Mouse (Mus musculus) cerebellum, adult (tissue): ENCODE data around the gene Rgs13.
A peak's percentile ranks its signal among the peaks of the same experiment; 100 is the strongest.

ENCODE experiments used
- ATAC-seq: cut with Nextera tagmentation; 2 replicates; pipeline ENCODE4 v1.9.2; 2017; ENCODE audit warnings: mild to moderate bottlenecking, moderate library complexity, mixed read lengths; ENCODE audit not compliant: insufficient number of reproducible peaks, low FRiP score, low TSS enrichment

Gene Rgs13

GRCm38 (mm10) chr1:144177166-144177565, at the start of gene Rgs13:
TSS of gene Rgs13 (minus strand) at chr1:144177372.
- ATAC-seq, result no peak

GRCm38 (mm10) chr1:144215230-144215629, 38.1 kb upstream of the Rgs13 start:
- ATAC-seq, result no peak

DNA sequence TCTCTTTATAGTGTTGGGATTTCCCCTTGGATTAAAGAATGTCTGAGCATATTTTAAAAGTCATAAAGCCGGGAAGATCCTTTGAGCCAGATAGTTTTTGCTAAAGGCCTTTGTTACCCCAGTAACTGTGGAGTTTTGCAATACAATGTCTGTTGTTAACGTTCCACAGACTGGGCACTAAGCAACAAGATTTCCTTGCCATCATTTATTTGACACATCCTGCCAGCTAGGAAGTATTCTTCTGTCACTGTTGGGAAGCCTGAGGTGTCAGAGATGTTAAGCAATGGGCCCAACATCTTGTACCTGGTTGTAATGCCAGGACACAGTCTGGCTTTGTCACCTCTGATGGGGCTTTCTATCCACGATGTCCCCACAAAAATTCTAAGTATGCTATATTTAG, 33.7 kb upstream of the Rgs13 start:
- no peak for ATAC-seq

GRCm38 (mm10) chr1:144206281-144207061, 29.3 kb upstream of the Rgs13 start:
- ATAC-seq, result no peak

DNA sequence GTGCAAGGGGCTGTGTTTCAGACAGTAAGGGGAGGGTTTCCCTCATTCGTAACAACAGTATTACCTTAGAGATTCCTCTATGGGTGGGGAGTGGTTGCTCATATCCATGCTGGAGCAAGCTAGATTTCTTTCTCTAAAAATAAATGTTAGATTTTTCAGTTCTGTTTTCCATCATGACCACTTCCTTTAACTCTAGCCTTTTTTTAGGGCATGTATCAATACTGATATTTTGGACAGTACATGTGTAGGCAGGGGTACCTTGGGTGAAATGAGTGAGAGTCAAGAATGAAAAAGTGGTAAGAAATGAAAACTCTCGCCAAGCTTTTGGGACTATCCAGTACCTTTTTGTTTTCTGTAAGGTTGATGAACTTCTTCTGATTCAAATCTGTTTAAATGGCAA, 27.6 kb upstream of the Rgs13 start:
- ATAC-seq, result no peak

DNA sequence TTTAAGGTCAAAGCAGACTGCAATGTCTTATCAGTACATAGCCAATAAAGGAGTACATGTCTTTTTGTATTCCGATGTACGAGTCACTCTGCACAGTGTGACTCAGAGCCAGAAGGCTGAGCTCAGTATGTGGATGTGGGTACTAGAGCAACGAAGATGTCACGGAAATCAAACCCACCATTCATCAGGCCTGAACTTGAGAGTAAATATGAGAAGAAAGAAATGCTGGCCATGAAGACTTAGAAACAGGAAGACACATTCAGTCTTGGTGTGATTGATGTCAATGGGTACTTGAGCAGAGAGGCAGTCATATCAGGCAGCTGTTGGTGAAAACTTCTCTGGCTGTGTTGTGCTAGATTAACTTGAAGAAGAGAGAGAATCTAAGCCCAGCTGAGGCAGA, 25.8 kb upstream of the Rgs13 start:
- ATAC-seq, result no peak

DNA sequence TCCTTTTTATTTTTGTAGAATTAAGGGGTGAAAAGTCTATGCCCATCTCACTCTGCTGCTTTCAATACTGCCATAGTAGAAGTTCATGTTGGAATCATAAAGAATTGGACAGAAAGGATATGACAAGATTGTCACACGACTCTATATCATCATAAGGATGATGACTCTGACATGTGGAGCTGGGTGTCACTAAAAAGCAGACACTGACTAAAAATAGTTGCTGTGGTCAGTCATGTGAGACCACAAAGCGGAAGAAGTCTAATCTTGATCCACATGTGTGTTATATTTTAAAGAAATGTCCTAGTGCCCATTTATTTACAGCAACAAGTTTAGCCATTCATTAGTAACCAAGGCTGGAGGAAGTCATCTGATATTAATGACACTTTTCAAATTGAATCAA, 23.3 kb upstream of the Rgs13 start:
- ATAC-seq, result no peak

DNA sequence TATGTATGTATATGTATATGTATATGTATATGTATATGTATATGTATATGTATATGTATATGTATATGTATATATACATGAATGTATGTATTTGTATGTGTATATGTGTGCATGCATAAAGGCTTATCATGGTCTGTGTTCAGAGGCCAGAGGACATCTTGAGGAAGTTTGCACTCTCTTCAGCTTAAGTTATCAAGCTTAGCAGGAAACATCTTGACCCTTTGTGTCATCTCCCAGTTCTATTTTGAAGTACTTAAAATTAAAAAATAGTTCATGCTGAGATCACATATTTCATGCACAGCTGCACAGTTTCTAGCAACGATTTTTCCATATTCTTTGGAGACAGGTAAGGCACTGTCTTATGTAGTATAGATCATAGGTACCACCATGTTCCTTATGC, 22.4 kb upstream of the Rgs13 start:
- ATAC-seq, result no peak

GRCm38 (mm10) chr1:144197684-144198083, 20.5 kb upstream of the Rgs13 start:
- peak; percentile 31; the same call in 1 of the 2 replicates for ATAC-seq

DNA sequence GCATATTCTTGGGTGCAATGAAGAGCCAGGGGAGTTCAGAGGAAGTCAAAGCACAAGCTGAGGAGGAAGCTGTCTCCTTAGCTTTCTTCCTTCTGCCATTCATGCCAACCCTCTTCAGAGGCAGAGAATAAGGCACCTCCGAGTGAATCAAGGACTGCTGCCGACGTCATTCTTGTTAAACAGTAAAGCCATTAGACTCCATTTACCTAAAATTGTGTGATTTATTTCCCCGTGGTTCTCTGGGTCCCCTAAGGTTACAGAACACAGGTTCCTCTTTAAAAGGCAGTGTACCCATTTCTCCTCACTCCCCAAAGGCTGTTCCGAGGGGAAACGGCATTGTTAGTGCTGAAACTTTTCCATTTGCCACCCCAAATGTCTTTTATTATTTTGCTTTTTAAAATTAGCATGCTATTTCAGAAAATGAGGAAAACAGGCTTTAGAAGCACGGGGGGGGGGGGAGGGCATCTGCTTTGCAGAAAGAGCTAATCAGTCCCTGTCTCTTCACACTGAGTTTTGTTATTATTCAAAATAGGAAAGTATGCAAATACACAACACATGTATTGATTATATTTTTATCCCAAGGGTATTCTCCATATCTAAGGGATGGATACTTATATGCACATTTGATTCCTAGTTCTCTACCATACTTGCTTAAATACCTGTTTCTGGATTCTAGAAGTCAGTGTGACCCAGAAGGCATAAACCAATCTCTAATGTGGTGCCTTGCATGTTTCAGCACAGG, 9.7 kb upstream of the Rgs13 start:
- no peak for ATAC-seq

DNA sequence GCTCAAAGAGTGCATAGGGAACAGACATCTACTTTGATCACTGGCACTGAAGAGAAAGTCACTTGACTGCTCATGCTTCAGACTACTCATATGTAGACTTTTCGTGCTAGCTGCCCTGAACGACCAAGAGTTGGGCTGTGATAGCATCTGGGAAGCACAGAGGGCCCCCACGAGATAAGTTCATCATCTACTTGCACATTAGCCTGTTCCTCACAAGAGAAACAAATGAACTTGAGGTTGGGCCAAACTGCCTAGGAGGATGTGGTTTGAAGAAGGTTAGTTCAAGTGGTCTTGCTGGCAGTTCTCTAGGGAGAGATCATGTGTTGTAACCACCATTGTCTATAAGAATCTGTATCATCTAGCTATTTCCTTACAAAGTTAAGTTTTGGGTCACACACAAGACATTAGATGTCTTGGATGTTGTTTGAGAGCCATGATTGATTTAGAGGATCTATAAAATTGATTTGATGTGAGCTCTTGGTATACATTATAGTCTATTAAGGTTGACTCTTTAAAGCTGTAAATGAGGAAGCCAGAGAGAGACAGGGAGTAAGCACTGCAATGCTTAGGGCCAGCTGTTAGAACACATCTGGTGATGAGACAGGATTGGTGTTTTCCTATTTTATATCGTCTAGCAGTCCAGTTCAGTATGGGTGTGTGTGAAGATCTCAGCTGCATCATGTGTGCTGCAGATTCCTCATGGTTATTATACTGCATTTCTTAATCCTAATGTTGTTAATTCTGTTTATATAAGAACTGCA, 8.0 kb upstream of the Rgs13 start:
- ATAC-seq, result no peak

DNA sequence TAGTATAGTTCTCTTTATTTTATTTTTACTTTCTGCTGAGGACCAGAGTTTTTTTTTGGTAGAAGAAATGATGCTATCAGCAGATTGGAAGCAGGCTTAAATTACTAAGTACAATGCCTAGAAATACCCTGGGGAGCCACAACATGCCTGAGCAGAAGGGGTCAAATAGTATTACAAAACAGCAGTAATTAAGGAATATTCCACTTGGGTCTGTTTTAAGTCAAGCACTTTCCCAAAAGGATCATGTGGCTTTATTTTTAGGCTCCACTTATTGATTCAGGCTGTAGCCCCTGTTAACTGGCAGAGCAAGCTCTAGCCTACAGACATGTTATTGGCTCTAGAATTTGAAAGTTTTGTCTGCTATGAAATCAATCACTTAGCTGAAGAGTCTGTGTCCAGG, 6.5 kb upstream of the Rgs13 start:
- no peak for ATAC-seq

- ATAC-seq, result no peak
Measured at GRCm38 (mm10) chr1:144179559-144179958, 2.4 kb upstream of the Rgs13 start.

- no peak for ATAC-seq
Measured at GRCm38 (mm10) chr1:144178281-144178957, 1.2 kb upstream of the Rgs13 start.

DNA sequence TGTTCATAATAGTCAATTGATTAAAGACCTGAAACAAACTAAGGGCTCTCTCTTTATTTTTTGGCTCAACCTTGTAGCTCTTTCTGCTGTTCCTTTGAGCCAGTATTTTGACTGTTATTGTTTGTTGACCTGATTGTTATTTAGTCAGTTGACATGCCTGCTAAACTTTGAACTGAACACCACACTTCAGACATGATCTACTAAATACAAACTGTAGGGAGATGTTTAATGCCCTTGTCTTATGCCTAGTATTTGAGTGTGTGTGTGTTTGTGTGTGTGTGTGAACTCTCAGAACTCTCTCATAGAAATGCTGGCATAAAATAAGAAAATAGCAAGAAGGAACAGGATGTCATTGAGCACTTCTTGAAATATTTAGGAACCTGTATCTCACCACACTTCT, 448 bp upstream of the Rgs13 start:
- ATAC-seq, result no peak

DNA sequence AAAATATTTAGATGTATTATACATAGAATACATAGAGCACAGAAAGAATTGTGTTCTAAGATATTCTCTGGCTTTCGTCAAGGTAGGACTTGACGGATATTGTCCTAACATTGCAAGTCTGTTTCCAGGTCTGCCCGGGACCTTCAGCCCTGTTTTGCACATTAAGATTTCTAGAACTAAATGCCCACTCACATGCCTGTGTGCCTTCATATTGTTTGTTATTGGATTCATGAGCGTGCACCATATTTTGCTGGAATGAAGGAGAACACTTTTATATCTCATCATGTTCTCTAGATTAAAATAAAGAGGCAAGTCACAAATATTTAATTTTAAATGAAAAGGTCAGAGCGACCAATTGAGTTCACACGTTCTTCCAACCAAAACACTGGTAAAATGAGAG, 2.4 kb downstream of the Rgs13 start:
- no peak for ATAC-seq

DNA sequence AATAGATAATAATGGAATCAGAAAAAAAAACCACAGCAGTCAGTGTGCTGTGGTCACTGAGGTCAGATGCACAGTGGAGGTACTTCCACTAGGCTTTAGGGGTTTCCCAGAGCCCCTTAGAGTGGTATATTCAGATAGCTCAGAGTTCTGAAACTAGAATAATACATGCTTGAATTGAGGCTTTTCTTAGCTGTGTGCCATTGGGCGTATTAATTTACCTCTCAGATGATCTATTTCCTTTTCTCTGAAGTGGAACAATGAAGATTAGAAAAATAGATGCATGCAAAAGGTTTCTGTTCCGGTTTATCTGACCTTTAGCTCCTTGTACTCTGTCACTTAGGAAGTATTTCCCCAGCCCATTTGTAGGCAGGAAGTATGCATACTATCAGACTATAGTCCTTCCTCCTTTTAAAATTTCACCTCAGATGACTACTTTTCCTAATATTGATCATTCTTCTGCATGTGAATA, 3.6 kb downstream of the Rgs13 start:
- no peak for ATAC-seq

- no peak for ATAC-seq
Measured at GRCm38 (mm10) chr1:144168921-144169320, 8.3 kb downstream of the Rgs13 start.

DNA sequence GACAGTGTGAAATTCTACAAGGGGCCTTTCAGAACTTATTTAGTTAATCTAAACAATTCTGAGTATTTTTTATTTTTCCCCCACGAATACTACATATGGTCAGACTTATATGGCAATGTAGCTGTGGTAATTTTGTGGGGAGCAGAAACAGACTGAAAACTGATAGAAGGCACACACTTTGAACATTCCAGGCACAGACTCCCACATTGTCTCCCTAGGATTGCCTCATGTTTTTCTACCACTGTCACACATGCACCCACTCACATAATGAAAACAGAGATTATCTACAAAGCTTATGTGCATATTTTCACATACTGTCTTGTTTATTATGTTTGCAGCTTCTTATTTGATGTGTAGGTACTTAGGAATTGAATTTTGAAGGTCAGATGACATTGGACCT, 9.4 kb downstream of the Rgs13 start:
- ATAC-seq, result no peak

GRCm38 (mm10) chr1:144166897-144167296, 10.3 kb downstream of the Rgs13 start:
- no peak for ATAC-seq
